Mouse (Mus musculus) thymus, postnatal 0 days (tissue): ENCODE measurements around the gene Arhgap31. TPM values are rescaled to one million over a fixed set of nuclear protein-coding genes. Genes with fewer than 3 reads are reported as not detected.
"Not testable (repeated sequence)": the region's sequence is repeated elsewhere in the genome, so short reads cannot be mapped to it uniquely, and the experiment has no call there.

Source experiments
- DNase-seq: peaks from one replicate; pipeline ENCODE4 v3.0.0-alpha.2; 2015; ENCODE audit warnings: low spot score
- polyA plus RNA-seq: library from polyadenylated mRNA; unstranded; fragments of >200 nt; fragmentation: Nextera tagmentation; extraction: Ambion mirVana; gene quantifications from 2 replicates; pipeline ENCODE4 v1.2.1, GENCODE M21; 2015

Gene Arhgap31
- polyA plus RNA-seq, 1 experiment from 2014 or later, result 5.7 TPM

GRCm38 (mm10) chr16:38728576-38729132 lies 15.6 kb upstream of the Arhgap31 start:
- DNase-seq, result no peak

DNA sequence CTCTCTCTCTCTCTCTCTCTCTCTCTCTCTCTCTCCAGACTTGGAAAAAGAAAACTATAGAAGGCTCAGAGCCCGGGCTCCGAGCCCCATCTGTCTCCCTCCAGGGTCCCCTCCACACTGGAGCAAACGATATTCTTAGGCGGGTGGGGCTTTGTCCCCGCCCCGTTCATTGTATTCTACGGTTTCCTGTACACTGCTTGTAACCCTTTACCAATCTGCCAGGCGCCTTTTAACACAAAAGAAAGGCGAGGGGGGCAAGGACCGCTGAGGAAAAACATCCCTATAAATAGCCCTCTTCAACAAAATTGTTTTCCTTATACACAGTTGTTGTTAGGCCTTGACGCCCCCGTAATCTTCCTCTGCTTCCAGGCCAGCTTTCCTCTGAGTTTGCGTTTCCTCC lies 11.9 kb upstream of the Arhgap31 start:
- no peak for DNase-seq

- DNase-seq, result no peak
Observed at GRCm38 (mm10) chr16:38724256-38724655, 11.2 kb upstream of the Arhgap31 start.

DNA sequence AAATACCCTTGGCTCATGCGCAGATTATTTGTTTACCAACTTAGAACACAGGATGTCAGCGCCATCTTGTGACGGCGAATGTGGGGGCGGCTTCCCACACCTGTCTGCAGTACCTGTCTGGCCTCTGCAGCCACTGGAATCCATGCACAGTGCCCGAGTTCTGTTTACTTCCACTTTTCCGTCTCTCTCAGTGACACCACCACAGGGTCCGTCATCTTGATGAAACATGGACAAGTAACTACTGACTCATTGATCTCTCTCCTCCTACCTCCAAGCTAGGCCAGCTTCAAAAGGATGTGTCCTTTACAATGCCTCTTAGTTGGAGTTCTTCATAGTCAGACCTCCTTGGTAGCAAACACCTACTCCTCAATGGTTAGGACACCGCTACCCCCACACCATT lies 8.3 kb upstream of the Arhgap31 start:
- no peak for DNase-seq

- DNase-seq, result not testable (repeated sequence)
Observed at GRCm38 (mm10) chr16:38714259-38714526, 1.1 kb upstream of the Arhgap31 start.

GRCm38 (mm10) chr16:38713404-38714258 lies 557 bp upstream of the Arhgap31 start:
- DNase-seq, result peak; percentile 55

DNA sequence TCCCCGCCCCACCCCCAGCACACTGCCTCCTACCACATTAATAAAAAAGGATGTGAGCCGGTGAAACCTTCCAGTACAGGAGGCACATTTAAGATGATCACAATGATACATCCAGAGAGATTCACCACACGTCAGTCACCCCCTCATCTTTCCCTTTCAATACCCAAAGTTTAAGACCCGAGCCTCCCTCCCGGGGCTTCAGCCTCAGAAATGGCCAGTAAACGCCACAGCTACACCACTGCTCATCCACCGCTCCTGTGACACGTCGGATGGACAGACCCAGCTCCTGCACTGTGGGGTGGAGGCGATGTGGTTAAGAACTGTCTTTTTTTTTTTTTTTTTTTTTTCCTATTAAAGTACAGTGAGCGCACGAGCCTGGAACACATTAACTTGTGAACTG lies 969 bp downstream of the Arhgap31 start:
- DNase-seq, result peak; percentile 37

GRCm38 (mm10) chr16:38711245-38711644 lies 1.8 kb downstream of the Arhgap31 start:
- no peak for DNase-seq

DNA sequence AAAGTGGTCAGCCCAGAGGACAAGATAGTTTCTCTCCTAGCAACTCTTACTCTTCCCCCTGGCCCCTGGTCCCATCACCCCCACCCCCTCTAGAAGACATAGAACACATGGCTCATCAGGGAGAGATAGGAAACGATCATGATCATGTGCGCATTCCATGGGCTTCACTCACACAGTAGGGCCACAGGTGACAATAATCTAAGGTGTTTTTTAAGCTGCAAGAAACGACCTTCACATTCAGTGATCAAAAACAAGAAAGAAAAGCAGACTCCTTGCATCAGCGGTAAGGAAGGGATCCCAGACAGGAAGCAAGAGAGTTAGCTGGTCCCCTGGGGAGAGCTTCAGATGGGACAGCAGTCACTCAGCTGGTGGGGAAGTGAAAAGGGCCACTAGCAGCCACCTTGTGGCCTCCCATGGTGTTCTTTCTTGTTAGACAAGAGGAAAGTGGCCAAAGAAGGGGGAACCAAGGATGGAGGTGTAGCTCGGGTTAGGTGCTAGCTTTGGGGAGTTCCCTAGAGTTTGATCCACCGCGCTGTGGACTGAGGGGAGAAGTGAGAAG lies 4.0 kb downstream of the Arhgap31 start:
- DNase-seq, result no peak

DNA sequence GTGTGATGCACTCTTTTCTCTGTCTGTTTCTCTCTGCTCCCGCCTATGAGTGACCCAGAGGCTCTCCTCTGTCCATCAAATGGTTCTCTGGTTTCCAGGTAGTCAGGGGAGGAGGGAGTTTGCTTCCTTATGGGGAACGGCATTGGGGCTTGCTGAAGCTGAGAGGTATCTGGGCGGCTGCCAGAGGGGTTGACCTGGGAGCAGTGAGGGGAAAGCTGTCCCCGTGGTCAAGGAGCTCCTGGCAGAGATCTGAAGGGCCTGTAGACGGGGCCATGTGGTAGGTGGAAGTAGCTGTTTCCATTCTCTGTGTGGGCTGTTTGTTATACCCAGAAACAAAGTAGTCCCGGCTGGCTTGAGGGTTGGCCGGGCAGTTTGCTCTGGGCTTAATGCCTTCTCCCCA lies 6.3 kb downstream of the Arhgap31 start:
- DNase-seq, result no peak

DNA sequence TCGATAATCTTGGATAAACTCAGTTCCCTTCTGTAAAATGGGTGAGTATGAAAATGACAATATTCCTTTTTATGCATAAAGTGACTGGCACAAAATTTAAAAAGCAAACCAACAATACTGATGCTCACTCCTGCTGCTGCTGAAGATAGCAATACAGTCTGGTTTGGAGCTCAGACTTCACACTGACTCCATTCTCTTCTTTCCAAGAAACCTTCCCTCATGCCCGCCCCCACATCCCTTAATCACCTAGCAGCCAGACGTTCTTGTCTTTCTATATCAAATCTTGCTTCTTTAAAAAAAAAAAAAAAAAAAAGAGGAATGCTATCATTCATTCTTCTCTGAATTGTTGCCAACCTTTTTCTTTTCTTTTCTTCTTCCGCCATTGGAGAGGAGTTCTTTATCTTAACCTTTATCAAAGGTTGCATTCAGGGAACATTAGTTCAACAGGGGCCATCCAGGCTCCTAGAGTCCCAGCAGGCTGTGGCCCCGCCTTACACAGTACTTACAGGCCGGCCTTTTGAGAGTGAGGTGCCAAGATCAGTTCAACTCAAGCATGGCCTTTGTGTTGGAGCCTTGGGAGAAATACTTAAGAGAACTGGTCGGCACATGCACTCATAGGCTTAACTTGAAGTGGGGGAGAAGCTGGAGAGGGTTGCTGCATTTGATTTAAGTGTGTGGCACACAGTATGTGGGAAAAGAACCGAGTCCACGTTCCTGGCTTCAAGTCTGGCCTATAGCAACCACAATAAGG lies 7.4 kb downstream of the Arhgap31 start:
- DNase-seq, result no peak

GRCm38 (mm10) chr16:38703501-38703900 lies 9.6 kb downstream of the Arhgap31 start:
- no peak for DNase-seq

DNA sequence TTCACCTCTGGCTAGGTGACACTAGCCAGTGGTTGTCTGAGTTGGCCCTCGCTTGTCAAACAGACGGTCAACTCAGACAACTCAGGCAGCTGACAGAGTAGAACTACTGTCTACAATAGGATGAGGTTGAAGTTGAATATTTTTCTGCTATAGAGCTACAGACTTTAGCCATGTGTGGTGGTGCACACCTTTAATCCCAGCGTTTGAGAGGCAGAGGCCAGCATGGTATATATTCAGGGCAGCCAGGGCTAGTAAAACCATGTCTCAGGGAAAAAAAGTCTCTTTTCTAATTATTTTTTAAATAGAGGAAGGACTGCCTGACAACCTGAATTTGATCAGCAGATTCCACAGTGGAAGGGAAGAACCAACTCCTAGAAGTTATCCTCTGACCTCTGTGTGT lies 10.8 kb downstream of the Arhgap31 start:
- DNase-seq, result no peak

DNA sequence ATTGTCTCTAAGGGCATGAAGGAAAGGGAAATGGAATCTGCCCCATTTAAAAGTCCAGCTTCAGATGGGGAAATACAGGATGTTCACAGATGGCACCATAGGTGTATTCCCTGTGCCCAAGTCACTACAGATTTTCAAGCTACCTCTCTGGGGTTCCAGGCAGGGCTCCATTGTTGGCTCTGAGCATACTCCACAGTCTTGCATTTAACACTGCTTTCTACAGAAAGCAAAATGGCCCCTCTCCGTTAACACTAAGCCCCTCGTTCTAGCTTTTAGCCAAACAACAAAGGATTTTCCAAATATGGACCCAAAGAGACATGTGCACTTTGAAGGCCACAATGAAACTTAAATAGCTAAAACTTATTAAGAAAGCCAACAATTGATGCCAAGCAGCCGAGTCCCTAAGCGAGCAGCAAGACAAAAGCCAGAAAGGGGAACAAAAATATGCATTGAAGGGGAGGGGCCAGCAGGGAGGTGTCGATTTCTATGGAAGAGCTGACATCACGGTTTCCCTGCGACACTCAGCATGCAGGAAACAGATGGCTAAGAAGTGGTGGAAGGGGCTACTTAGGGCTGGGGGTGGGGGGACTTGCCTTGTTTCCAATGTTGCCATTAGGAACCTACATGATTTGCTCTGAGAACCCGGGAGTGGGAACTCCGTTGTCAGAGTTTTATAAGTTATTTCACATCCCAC lies 11.4 kb downstream of the Arhgap31 start:
- DNase-seq, result no peak

GRCm38 (mm10) chr16:38700392-38701162 lies 12.5 kb downstream of the Arhgap31 start:
- no peak for DNase-seq

GRCm38 (mm10) chr16:38697611-38698010 lies 15.5 kb downstream of the Arhgap31 start:
- DNase-seq, result no peak

DNA sequence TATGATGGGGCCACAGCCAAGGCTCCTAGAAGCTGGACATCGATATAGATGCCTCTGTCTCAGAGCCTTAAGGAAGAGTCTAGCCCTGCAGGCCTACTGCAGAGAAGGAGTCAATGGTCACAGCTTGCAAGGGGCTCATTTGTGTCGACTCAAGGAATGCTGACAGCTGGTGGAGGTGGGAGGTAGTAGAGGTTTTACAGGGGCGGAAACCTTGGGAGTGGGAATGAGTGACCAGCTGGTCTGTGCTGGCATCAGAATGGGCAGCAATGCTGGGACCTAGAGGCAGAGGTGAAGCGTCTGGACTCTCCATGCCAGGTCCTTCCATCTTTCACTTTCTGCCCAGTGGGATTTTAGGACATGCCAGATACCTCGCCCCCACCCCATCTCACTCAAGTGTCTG lies 17.5 kb downstream of the Arhgap31 start:
- DNase-seq, result no peak

DNA sequence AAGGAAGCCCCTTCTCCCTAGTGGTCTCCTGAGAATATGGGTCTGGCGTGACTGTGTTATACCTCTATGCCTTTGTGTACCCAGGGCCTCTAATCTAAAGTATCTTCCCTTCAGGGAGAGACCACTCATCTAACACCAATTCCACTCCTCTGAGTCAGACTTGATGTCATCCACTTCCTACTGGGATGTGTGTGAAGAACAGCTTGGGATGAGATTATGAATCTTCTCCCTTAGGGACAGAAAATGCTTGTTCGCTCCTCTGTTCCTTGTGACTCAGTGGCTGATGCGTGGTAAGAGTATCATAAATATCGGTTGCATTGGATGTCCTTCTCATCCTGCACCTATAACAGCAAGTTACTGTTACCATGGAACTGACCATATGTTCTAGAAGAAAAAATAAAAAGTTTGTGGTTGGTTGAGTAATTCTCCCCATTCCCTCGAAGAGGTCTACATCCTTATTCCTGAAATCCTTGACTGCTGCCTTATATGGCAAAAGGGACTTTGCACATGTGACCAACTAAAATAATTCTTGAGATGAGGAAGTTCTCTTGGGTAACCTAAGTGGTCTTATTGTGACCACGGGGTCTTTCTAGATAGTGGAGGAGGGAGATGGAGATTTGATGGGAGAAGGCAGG lies 18.1 kb downstream of the Arhgap31 start:
- DNase-seq, result no peak

GRCm38 (mm10) chr16:38690501-38690900 lies 22.6 kb downstream of the Arhgap31 start:
- no peak for DNase-seq

GRCm38 (mm10) chr16:38689786-38690185 lies 23.3 kb downstream of the Arhgap31 start:
- DNase-seq, result no peak
